Mouse (Mus musculus) mesoderm, embryonic 11.5 days (tissue): ENCODE measurements around the gene Ywhaq.
A peak's percentile ranks its signal among the peaks of the same experiment; 100 is the strongest.

Source experiments
- DNase-seq: peaks from one replicate; pipeline ENCODE4 v3.0.0-alpha.2; 2012; ENCODE audit warnings: low read depth, low spot score

Ywhaq gene

GRCm38 (mm10) chr12:21417100-21418070, at the start of gene Ywhaq:
Gene Ywhaq (minus strand): TSS chr12:21417637.
- peak; percentile 98 for DNase-seq

GRCm38 (mm10) chr12:21463448-21463891, 46.0 kb upstream of the Ywhaq start:
- DNase-seq: peak; percentile 34

GRCm38 (mm10) chr12:21462658-21463057, 45.2 kb upstream of the Ywhaq start:
- DNase-seq: no peak

- DNase-seq: no peak
Observed at GRCm38 (mm10) chr12:21459681-21460080, 42.2 kb upstream of the Ywhaq start.

GRCm38 (mm10) chr12:21456021-21456420, 38.6 kb upstream of the Ywhaq start:
- no peak for DNase-seq

- DNase-seq: no peak
Observed at GRCm38 (mm10) chr12:21451752-21452151, 34.3 kb upstream of the Ywhaq start.

GRCm38 (mm10) chr12:21451351-21451750, 33.9 kb upstream of the Ywhaq start:
- DNase-seq: no peak

- no peak for DNase-seq
Observed at GRCm38 (mm10) chr12:21443783-21444182, 26.3 kb upstream of the Ywhaq start.

- DNase-seq: no peak
Observed at GRCm38 (mm10) chr12:21441870-21442269, 24.4 kb upstream of the Ywhaq start.

- DNase-seq: no peak
Observed at GRCm38 (mm10) chr12:21439428-21439827, 22.0 kb upstream of the Ywhaq start.

- DNase-seq: no peak
Observed at GRCm38 (mm10) chr12:21438750-21439394, 21.4 kb upstream of the Ywhaq start.

GRCm38 (mm10) chr12:21438294-21438693, 20.9 kb upstream of the Ywhaq start:
- DNase-seq: no peak

- no peak for DNase-seq
Observed at GRCm38 (mm10) chr12:21431950-21432349, 14.5 kb upstream of the Ywhaq start.

GRCm38 (mm10) chr12:21431039-21431438, 13.6 kb upstream of the Ywhaq start:
- no peak for DNase-seq

GRCm38 (mm10) chr12:21430140-21430539, 12.7 kb upstream of the Ywhaq start:
- no peak for DNase-seq

- no peak for DNase-seq
Observed at GRCm38 (mm10) chr12:21429021-21429420, 11.6 kb upstream of the Ywhaq start.

- peak; percentile 54 for DNase-seq
Observed at GRCm38 (mm10) chr12:21426065-21426940, 8.9 kb upstream of the Ywhaq start.

GRCm38 (mm10) chr12:21424683-21425082, 7.2 kb upstream of the Ywhaq start:
- peak; percentile 44 for DNase-seq

- DNase-seq: no peak
Observed at GRCm38 (mm10) chr12:21418621-21419131, 1.2 kb upstream of the Ywhaq start.

- no peak for DNase-seq
Observed at GRCm38 (mm10) chr12:21418083-21418482, 646 bp upstream of the Ywhaq start.

GRCm38 (mm10) chr12:21416506-21416905, 931 bp downstream of the Ywhaq start:
- no peak for DNase-seq
